Mouse (Mus musculus) erythroblast, embryonic 14.5 days (primary cell): ENCODE measurements around the gene Nav2.

ENCODE experiments used
- GATA1 ChIP-seq: IDR thresholded peaks from 2 replicates; pipeline ENCODE4 v1.6.1; 2012; ENCODE audit warnings: low read length, inconsistent platforms, mixed read lengths
- TAL1 ChIP-seq: IDR thresholded peaks from 3 replicates; pipeline ENCODE4 v1.6.1; 2012; ENCODE audit warnings: low read length, inconsistent platforms, mixed read lengths

DNA sequence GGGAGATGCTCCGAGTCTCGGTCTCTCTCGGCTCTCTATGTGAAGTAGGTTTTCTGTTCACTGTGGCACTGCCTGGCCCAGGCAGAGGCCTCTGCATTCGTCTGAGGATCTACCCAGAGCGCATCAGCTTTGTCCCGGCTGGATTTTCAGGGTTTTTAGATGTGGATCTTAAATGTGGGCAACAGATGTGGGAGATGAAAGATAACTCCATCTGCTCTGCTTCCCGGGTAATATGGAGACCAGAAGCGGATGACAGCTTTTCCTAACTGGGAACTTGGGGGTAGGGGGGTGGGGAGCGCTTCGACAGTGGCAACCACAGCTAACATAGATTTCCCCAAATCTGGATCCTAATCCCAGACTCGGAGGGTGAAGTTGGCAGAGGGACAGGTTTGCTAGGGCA is 362.3 kb downstream of the Nav2 start:
- TF ChIP-seq GATA1 = no peak
- no peak for TF ChIP-seq TAL1
